Mouse (Mus musculus) liver, adult 2 months (tissue): ENCODE data around the gene Bmp8a.

ENCODE experiments used
- CTCF ChIP-seq: fragments of 200-500 bp; IDR thresholded peaks from 2 replicates; pipeline ENCODE4 v1.5.1; 2011; ENCODE audit warnings: low read depth, low read length, control low read depth
- POLR2A ChIP-seq: fragments of 200-500 bp; IDR thresholded peaks from 2 replicates; pipeline ENCODE4 v1.6.1; 2011; ENCODE audit warnings: low read length, control low read depth; ENCODE audit not compliant: insufficient read depth; ENCODE audit errors: extremely low read depth

- TF ChIP-seq POLR2A (no peak), CTCF (no peak)
Observed at GRCm38 (mm10) chr4:123313010-123313409, 30.0 kb downstream of the Bmp8a start.
